Mouse (Mus musculus): ENCODE measurements around the gene Cntnap2. TPM values are rescaled to one million over a fixed set of nuclear protein-coding genes. Genes with fewer than 3 reads are reported as not detected.
"Not testable (repeated sequence)": the region's sequence is repeated elsewhere in the genome, so short reads cannot be mapped to it uniquely, and the experiment has no call there.

Cntnap2 gene
- total RNA-seq, 2 experiments from 2014 or later, result not detected

- no peak for ATAC-seq (replicated peaks; ENCODE audit: low FRiP score, poor library complexity, severe bottlenecking)
Observed at GRCm38 (mm10) chr6:46512841-46513240, 1453.7 kb downstream of the Cntnap2 start.

DNA sequence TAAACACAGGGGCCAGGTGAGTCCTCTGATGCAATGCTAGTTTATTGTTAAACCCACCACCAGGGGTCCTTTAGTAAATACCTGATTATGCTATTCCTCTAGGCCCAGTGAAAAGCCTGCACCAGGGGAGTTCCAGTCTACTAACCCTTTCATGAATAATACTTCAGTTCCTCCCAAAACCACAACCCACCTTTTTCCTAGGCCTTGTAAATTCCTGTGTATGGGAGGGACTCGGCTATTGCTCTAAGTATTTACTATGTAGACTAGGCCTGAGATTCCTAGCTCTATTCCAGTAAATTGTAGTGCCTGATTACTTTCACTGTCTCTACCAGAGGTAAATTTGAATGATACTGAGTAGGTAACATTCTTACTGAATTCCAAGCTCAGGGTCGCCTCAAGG, 1478.4 kb downstream of the Cntnap2 start:
- not testable (repeated sequence) for ATAC-seq (replicated peaks; ENCODE audit: low FRiP score, poor library complexity, severe bottlenecking)

- ATAC-seq (replicated peaks; ENCODE audit: low FRiP score, poor library complexity, severe bottlenecking), result no peak
Observed at GRCm38 (mm10) chr6:46563470-46563869, 1504.3 kb downstream of the Cntnap2 start.

DNA sequence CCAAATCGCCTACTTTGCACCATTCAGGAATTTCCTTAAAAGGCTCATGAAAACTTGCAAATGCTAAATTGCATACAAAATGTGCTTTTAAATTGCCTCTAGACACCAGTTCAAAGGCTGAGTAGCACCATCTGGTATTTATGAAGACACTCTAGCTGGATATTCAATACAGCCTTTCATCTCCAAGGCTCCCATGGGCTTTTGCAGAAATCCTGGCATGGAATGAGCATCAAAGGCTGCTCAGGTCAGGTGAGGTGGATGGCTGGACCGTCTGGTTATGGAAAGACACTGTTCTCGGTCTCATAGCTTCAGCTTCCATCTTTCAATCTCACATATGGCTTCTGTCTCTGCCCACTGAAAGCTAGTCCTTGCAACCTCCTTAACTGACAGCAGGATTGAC, 1515.9 kb downstream of the Cntnap2 start:
- ATAC-seq (replicated peaks; ENCODE audit: low FRiP score, poor library complexity, severe bottlenecking), result no peak

DNA sequence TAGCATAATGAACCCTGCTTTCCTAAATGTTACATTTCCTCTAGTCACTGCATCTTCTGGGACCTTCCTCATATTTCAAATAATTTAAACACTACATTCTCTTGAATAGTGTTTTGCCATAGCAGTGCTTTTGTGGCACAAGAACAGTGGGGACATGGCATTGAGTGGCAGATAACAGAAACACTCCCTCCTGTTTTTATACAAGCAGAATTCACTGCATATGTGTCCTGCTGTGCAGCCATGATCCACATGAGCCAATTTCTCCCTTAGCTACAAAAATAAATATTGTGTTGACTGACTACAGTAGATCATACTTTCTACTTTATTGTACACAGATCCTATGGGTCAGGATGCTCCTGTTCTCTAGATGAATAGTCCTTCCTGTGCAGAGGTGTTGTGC, 1553.2 kb downstream of the Cntnap2 start:
- ATAC-seq (replicated peaks; ENCODE audit: low FRiP score, poor library complexity, severe bottlenecking), result no peak

DNA sequence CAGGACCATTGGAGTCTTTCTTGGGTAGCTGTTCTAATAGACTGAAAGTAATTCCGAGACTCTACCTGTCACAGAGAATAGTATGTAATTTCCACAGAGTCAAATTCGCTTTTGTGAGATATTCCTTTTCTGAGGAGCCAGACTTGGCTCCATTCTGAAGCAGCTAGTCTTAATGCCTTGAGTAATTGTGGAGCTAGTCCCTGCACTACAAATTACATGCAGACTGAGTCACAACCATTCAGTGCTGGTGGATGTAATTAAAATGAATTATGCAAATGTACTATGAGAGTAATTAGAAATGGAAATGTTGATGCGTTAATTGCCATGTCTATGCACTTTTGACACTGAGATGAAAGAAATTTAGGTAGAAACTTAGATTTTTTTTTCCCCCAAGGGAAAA, 1553.7 kb downstream of the Cntnap2 start:
- no peak for ATAC-seq (replicated peaks; ENCODE audit: low FRiP score, poor library complexity, severe bottlenecking)

DNA sequence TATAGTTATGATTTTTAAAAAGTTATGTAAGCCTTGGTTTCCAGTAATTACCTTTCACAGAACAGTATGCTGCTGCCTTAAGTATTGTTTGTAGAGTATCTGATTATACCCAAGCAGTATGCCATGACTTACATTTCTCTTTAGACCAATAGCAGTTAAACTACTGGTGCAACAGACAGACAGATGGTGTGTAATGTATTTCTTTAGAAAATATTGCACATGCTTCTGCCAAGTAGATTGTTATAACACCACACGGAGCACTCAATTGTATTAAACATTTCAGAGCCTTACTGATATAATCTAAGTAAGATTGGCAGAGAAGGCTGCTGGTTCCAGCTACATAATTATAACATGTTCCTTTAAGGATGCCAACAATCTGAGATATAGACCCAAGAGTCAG, 1609.9 kb downstream of the Cntnap2 start:
- ATAC-seq (replicated peaks; ENCODE audit: low FRiP score, poor library complexity, severe bottlenecking), result no peak

- no peak for ATAC-seq (replicated peaks; ENCODE audit: low FRiP score, poor library complexity, severe bottlenecking)
Observed at GRCm38 (mm10) chr6:46675081-46675480, 1615.9 kb downstream of the Cntnap2 start.

GRCm38 (mm10) chr6:46675621-46676020, 1616.5 kb downstream of the Cntnap2 start:
- ATAC-seq (replicated peaks; ENCODE audit: low FRiP score, poor library complexity, severe bottlenecking), result no peak

DNA sequence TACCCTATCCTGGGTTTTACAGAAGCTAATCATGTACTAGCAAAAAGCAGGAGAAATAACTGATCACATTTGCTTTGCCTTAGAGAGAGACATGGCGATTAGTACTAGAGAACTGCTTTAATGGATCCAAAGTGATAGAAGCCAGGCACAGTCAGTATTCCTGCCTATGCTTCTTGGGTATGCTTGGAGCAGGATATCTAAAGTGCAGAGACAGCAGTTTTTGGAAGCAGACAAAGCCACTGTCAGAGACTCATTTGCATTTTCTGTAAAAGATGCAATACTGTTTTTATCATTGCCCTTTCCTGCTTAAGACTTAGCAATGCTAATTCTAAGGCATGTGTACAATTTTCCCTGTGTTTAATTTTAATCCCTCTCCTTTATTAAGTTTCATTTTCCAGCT, 1637.0 kb downstream of the Cntnap2 start:
- ATAC-seq (replicated peaks; ENCODE audit: low FRiP score, poor library complexity, severe bottlenecking), result no peak

- ATAC-seq (replicated peaks; ENCODE audit: low FRiP score, poor library complexity, severe bottlenecking), result no peak
Observed at GRCm38 (mm10) chr6:46699343-46699742, 1640.2 kb downstream of the Cntnap2 start.

- ATAC-seq (replicated peaks; ENCODE audit: low FRiP score, poor library complexity, severe bottlenecking), result no peak
Observed at GRCm38 (mm10) chr6:46704293-46705170, 1645.4 kb downstream of the Cntnap2 start.

DNA sequence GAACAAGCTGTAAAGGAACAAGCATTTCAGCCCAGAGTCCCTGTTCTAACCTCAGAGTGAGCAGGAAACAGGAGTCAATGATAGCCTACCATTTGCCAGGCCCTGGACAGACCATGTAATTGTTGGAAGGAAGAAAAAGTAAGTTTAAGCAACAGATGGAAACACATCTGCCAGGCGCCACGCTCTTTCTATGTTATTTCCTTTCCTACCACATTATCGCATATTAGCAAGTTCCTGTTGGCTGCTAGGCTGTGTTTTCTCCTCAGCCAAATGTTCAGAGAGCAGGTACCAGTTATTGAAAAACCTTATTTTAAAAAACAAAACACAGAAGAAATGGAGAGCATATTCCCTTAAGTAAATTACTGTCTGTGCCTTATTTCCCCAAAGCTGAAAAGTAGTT, 1646.8 kb downstream of the Cntnap2 start:
- ATAC-seq (replicated peaks; ENCODE audit: low FRiP score, poor library complexity, severe bottlenecking), result no peak

DNA sequence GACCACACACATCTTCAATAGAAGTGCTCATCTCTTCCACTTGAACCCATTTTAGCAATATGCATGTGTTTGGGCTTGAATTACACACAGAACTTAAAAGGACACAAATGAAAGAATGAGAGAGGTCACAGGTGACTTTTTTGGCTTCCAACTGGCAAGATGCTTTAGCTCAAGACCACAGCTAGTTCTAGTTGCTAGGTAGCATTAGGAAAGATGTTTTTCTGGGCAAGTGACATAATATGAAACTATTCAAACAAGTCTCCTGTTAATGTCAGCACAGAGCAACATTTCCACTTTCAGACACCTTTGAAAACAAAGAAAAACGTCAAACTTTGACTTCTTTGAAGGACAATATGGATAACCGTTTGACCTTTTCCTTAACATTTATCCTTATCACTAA, 1657.4 kb downstream of the Cntnap2 start:
- ATAC-seq (replicated peaks; ENCODE audit: low FRiP score, poor library complexity, severe bottlenecking), result no peak

- no peak for ATAC-seq (replicated peaks; ENCODE audit: low FRiP score, poor library complexity, severe bottlenecking)
Observed at GRCm38 (mm10) chr6:46733794-46734193, 1674.6 kb downstream of the Cntnap2 start.

DNA sequence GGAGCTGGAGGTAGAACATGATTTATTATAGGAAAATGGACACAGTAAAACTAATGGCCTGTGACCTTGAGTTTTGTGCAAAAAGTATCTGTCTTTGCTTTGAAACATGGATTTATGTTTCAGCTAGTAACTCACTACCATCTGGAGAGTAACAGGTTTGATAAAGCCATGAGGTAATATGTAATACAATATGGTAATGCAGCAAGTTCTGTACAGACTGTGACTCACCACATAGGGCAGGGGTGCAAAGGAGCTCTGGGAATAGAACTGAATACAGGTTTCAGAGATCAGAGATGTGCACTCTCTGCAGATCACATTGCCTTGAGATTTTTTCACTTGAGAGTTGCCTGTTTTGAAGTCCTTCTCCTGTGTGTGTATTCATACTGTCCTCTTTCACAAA, 1689.3 kb downstream of the Cntnap2 start:
- no peak for ATAC-seq (replicated peaks; ENCODE audit: low FRiP score, poor library complexity, severe bottlenecking)

DNA sequence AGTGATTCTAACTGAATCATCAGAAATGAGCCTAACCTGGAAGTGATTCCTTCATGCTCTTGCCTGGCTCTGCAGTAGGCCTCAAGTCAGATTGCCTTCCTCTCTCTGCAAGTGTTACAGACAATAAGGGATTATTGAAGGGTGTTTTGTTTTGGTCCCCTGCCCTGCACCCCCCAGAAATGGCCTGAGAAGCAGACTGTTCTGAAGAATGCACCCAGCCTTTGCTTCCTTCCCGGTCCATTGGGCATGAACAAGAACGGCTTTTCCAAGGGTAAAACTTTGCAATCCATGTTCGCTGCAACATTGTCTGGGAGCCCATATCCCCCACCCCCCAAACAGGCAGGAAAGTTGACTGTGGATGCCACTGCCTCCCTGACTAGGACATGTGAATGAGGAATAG, 1704.3 kb downstream of the Cntnap2 start:
- no peak for ATAC-seq (replicated peaks; ENCODE audit: low FRiP score, poor library complexity, severe bottlenecking)

DNA sequence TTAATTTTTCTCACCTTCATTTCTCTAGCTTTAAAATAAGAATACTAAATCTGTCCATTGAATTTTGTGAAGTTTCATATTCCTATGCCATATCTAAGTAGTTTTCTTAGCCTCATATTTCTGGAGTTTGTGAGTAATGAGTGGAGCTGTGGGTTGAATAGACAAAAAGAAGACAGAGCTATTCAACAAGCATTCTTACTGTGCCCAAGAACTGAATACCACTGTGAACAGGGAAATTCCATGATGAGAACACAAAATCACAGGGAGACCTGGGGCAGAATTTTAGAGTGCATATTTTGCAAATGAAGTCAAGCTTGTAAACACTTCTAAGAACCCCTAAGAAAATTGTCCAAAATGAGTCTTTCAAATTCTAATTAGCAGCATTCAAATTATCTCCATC, 1715.4 kb downstream of the Cntnap2 start:
- ATAC-seq (replicated peaks; ENCODE audit: low FRiP score, poor library complexity, severe bottlenecking), result no peak

- no peak for ATAC-seq (replicated peaks; ENCODE audit: low FRiP score, poor library complexity, severe bottlenecking)
Observed at GRCm38 (mm10) chr6:46802264-46803110, 1743.3 kb downstream of the Cntnap2 start.

GRCm38 (mm10) chr6:46856635-46857034, 1797.5 kb downstream of the Cntnap2 start:
- no peak for ATAC-seq (replicated peaks; ENCODE audit: low FRiP score, poor library complexity, severe bottlenecking)

DNA sequence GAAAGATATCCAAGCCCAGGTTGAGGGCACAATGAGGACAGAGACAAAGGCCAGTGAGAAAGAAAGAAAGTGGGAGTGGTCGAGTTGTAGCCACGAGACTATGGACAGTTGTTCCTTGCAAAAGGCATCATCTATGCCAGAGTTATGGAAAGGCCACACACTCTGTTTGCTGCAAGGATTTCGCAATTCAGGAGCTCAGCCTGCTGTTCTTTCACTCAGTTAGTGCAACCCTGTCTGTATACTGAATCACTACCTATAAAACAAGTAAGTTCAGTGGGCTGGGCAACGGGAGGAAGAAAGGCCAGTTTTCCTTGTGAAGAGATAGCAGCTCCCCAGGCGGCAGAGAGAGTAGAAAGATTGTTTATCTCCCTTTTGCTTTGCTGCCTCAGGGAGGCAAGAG, 1801.9 kb downstream of the Cntnap2 start:
- no peak for ATAC-seq (replicated peaks; ENCODE audit: low FRiP score, poor library complexity, severe bottlenecking)
